Mouse (Mus musculus): ENCODE results near the gene Rbpj. TPM values are rescaled to one million over a fixed set of nuclear protein-coding genes. Genes with fewer than 3 reads are reported as not detected.

Gene Rbpj
- polyA plus RNA-seq, 1 experiment from 2014 or later, result 49.4 TPM

- Histone ChIP-seq H3K4me2 (ENCODE audit: low read length) (no peak overlapping the region), H3K4me3 (ENCODE audit: low read depth, low read length) (no peak overlapping the region), H3K4me1 (ENCODE audit: control insufficient read depth, insufficient read depth, low read length) (no peaks in the 10 kb centered on the region), H3K27me3 (replicated peaks; ENCODE audit: control insufficient read depth, insufficient read depth, low read length) (no peaks in the 10 kb centered on the region), H3K36me3 (ENCODE audit: control insufficient read depth, insufficient read depth, low read length) (peaks cover 9% of the 10 kb centered on the region; the same call in 1 of the 2 replicates), H3K27ac (ENCODE audit: low read depth, low read length) (no peak overlapping the region), H3K9me3 (replicated peaks; ENCODE audit: control insufficient read depth, low read length) (no peaks in the 10 kb centered on the region), H3K9ac (ENCODE audit: low read length) (no peak overlapping the region)
- no peak for DNase-seq (ENCODE audit: low spot score)
- ATAC-seq, result no peak
- 90% methylated on average over 3 of the region's 3 CpGs for WGBS
Measured at GRCm38 (mm10) chr5:53637206-53637605, 171.3 kb downstream of the Rbpj start.

GRCm38 (mm10) chr5:53638647-53639046 lies 172.7 kb downstream of the Rbpj start:
- Histone ChIP-seq H3K9ac (ENCODE audit: low read length) (no peak overlapping the region), H3K27me3 (replicated peaks; ENCODE audit: control insufficient read depth, insufficient read depth, low read length) (no peaks in the 10 kb centered on the region), H3K9me3 (replicated peaks; ENCODE audit: control insufficient read depth, low read length) (no peaks in the 10 kb centered on the region), H3K4me3 (ENCODE audit: low read depth, low read length) (no peak overlapping the region), H3K36me3 (ENCODE audit: control insufficient read depth, insufficient read depth, low read length) (peaks cover 17% of the 10 kb centered on the region), H3K4me1 (ENCODE audit: control insufficient read depth, insufficient read depth, low read length) (no peaks in the 10 kb centered on the region), H3K27ac (ENCODE audit: low read depth, low read length) (no peak overlapping the region), H3K4me2 (ENCODE audit: low read length) (no peak overlapping the region)
- WGBS, result 76% methylated on average over 3 of the region's 3 CpGs
- ATAC-seq, result no peak
- DNase-seq (ENCODE audit: low spot score), result peak; percentile 52

- Histone ChIP-seq H3K27me3 (replicated peaks; ENCODE audit: control insufficient read depth, insufficient read depth, low read length) (no peaks in the 10 kb centered on the region), H3K4me3 (ENCODE audit: low read depth, low read length) (no peak overlapping the region), H3K4me2 (ENCODE audit: low read length) (no peak overlapping the region), H3K36me3 (ENCODE audit: control insufficient read depth, insufficient read depth, low read length) (peaks cover 44% of the 10 kb centered on the region), H3K4me1 (ENCODE audit: control insufficient read depth, insufficient read depth, low read length) (no peaks in the 10 kb centered on the region), H3K27ac (ENCODE audit: low read depth, low read length) (no peak overlapping the region), H3K9ac (ENCODE audit: low read length) (no peak overlapping the region), H3K9me3 (replicated peaks; ENCODE audit: control insufficient read depth, low read length) (no peaks in the 10 kb centered on the region)
- DNase-seq (ENCODE audit: low spot score) (no peak), ATAC-seq (no peak)
- WGBS, result 96% methylated on average over 4 of the region's 9 CpGs
Measured at GRCm38 (mm10) chr5:53646669-53647068, 180.7 kb downstream of the Rbpj start.

DNA sequence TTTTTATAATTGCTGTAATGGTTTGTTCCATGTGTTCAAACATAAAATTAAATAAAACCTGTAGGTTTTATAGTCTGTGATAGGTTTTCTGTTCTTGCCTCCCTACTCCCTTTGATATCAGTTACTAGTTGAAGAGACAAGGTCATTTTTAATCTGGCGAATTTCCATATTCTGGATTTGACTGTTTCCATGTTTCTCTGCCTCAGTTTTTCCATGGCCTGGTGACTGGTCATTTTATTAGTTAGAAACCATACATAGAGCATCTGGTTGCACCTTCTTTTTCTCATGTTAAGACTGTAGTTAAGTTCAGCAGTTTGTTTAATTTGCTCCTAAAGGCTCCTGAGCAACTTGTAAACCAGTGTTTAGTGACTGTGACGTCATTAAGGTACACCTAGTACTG lies 181.4 kb downstream of the Rbpj start:
- Histone ChIP-seq H3K27ac (ENCODE audit: low read depth, low read length) (no peak overlapping the region), H3K36me3 (ENCODE audit: control insufficient read depth, insufficient read depth, low read length) (peaks cover 47% of the 10 kb centered on the region), H3K4me3 (ENCODE audit: low read depth, low read length) (no peak overlapping the region), H3K4me1 (ENCODE audit: control insufficient read depth, insufficient read depth, low read length) (no peaks in the 10 kb centered on the region), H3K27me3 (replicated peaks; ENCODE audit: control insufficient read depth, insufficient read depth, low read length) (no peaks in the 10 kb centered on the region), H3K9ac (ENCODE audit: low read length) (no peak overlapping the region), H3K9me3 (replicated peaks; ENCODE audit: control insufficient read depth, low read length) (no peaks in the 10 kb centered on the region), H3K4me2 (ENCODE audit: low read length) (no peak overlapping the region)
- ATAC-seq (no peak), DNase-seq (ENCODE audit: low spot score) (no peak)
- 92% methylated on average over 2 of the region's 2 CpGs for WGBS

DNA sequence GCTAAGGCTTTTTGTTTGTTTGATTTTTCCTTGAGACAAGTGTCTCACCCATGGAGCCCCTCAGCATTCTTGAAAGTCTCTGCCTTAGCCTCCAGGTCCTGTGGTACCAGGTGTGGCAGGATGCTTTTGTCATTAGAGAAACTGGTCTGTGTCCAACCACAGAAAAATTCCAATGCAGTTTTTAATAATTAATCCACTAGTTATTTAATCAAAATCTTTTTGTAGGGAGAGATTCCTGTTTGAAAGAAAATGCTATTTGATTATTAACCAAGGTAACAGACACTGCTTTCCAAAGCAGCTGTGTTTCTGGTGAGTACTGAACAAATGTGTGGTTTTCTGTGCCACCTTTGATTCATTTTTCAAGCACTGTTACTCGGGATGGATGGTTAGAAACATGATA lies 190.6 kb downstream of the Rbpj start:
- 28% methylated on average over 1 of the region's 1 CpGs for WGBS
- H3K9me3 ChIP-seq (replicated peaks; ENCODE audit: control insufficient read depth, low read length), result no peaks in the 10 kb centered on the region

DNA sequence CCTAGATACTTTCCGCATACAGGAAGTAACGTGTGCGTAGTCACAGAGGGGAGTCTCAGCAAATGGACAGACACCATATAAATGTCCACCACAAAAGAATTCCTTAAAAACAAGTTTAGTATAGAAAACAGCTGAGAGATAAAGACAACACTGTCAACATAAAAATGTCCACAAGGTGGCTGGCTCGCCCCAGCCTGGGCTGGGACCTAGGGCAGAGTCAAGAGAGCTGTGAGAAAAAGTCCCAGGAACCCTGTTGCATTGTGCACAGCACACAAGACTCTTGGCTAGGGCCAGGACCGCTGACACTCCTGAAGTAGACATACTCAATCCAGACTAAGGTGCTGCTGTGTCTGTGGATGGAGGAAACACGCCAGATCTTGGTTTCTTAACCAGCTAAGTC lies 192.0 kb downstream of the Rbpj start:
- H3K4me2 ChIP-seq (ENCODE audit: low read length), result no peak overlapping the region

More for the DNA sequence above, 190.6 kb downstream of the Rbpj start:
- peaks cover 23% of the 10 kb centered on the region for H3K36me3 ChIP-seq (ENCODE audit: control insufficient read depth, insufficient read depth, low read length)
- H3K4me2 ChIP-seq (ENCODE audit: low read length), result no peak overlapping the region
- no peaks in the 10 kb centered on the region for H3K4me1 ChIP-seq (ENCODE audit: control insufficient read depth, insufficient read depth, low read length)
- H3K27me3 ChIP-seq (replicated peaks; ENCODE audit: control insufficient read depth, insufficient read depth, low read length), result no peaks in the 10 kb centered on the region
- H3K27ac ChIP-seq (ENCODE audit: low read depth, low read length), result no peak overlapping the region
- ATAC-seq (no peak), DNase-seq (ENCODE audit: low spot score) (no peak)
- H3K9ac ChIP-seq (ENCODE audit: low read length), result no peak overlapping the region
- no peak overlapping the region for H3K4me3 ChIP-seq (ENCODE audit: low read depth, low read length)

GRCm38 (mm10) chr5:53661508-53661907 lies 195.6 kb downstream of the Rbpj start:
- Histone ChIP-seq H3K9ac (ENCODE audit: low read length) (no peak overlapping the region), H3K36me3 (ENCODE audit: control insufficient read depth, insufficient read depth, low read length) (peaks cover 5% of the 10 kb centered on the region; the same call in 1 of the 2 replicates), H3K9me3 (replicated peaks; ENCODE audit: control insufficient read depth, low read length) (no peaks in the 10 kb centered on the region), H3K4me2 (ENCODE audit: low read length) (no peak overlapping the region), H3K27me3 (replicated peaks; ENCODE audit: control insufficient read depth, insufficient read depth, low read length) (no peaks in the 10 kb centered on the region), H3K4me1 (ENCODE audit: control insufficient read depth, insufficient read depth, low read length) (no peaks in the 10 kb centered on the region), H3K4me3 (ENCODE audit: low read depth, low read length) (no peak overlapping the region), H3K27ac (ENCODE audit: low read depth, low read length) (no peak overlapping the region)
- DNase-seq (ENCODE audit: low spot score), result no peak
- WGBS, result 93% methylated on average over 2 of the region's 2 CpGs
- ATAC-seq, result no peak

More for the DNA sequence above, 192.0 kb downstream of the Rbpj start:
- Histone ChIP-seq H3K9ac (ENCODE audit: low read length) (no peak overlapping the region), H3K27ac (ENCODE audit: low read depth, low read length) (no peak overlapping the region), H3K9me3 (replicated peaks; ENCODE audit: control insufficient read depth, low read length) (no peaks in the 10 kb centered on the region), H3K27me3 (replicated peaks; ENCODE audit: control insufficient read depth, insufficient read depth, low read length) (no peaks in the 10 kb centered on the region), H3K36me3 (ENCODE audit: control insufficient read depth, insufficient read depth, low read length) (peaks cover 12% of the 10 kb centered on the region; the same call in 1 of the 2 replicates), H3K4me3 (ENCODE audit: low read depth, low read length) (no peak overlapping the region), H3K4me1 (ENCODE audit: control insufficient read depth, insufficient read depth, low read length) (no peaks in the 10 kb centered on the region)
- 80% methylated on average over 6 of the region's 6 CpGs for WGBS
- ATAC-seq (peak; percentile 54; the same call in 1 of the 2 replicates), DNase-seq (ENCODE audit: low spot score) (peak; percentile 46)

DNA sequence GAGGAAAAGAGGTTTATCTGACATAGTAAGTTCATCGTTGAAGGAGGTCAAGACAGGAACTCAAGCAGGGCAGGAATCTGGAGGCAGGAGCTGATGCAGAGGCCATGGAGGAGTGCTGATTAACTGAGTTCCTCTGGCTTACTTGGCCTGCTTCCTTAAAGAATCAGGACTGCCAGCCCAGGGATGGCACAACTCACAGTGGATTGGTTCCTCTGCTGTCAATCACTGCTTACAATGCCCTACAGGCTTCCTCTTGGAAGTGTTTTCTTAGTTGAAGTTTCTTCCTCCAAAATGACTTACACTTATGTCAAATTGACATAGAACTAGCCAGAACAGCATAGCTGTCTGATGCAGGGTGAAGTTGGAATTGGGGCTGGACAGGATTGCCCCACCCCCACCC lies 196.5 kb downstream of the Rbpj start:
- DNase-seq (ENCODE audit: low spot score), result no peak
- no peak overlapping the region for H3K4me2 ChIP-seq (ENCODE audit: low read length)
- no peak overlapping the region for H3K27ac ChIP-seq (ENCODE audit: low read depth, low read length)
- no peaks in the 10 kb centered on the region for H3K36me3 ChIP-seq (ENCODE audit: control insufficient read depth, insufficient read depth, low read length)
- no peaks in the 10 kb centered on the region for H3K27me3 ChIP-seq (replicated peaks; ENCODE audit: control insufficient read depth, insufficient read depth, low read length)
- ATAC-seq, result peak; percentile 13; the same call in 1 of the 2 replicates
- no peak overlapping the region for H3K9ac ChIP-seq (ENCODE audit: low read length)
- WGBS, result 70% methylated on average over 1 of the region's 1 CpGs
- H3K9me3 ChIP-seq (replicated peaks; ENCODE audit: control insufficient read depth, low read length), result no peaks in the 10 kb centered on the region
- no peaks in the 10 kb centered on the region for H3K4me1 ChIP-seq (ENCODE audit: control insufficient read depth, insufficient read depth, low read length)
- H3K4me3 ChIP-seq (ENCODE audit: low read depth, low read length), result no peak overlapping the region

- ATAC-seq (no peak), DNase-seq (ENCODE audit: low spot score) (no peak)
- no peaks in the 10 kb centered on the region for H3K27me3 ChIP-seq (replicated peaks; ENCODE audit: control insufficient read depth, insufficient read depth, low read length)
- no peak overlapping the region for H3K4me3 ChIP-seq (ENCODE audit: low read depth, low read length)
- H3K36me3 ChIP-seq (ENCODE audit: control insufficient read depth, insufficient read depth, low read length), result no peaks in the 10 kb centered on the region
- no peaks in the 10 kb centered on the region for H3K9me3 ChIP-seq (replicated peaks; ENCODE audit: control insufficient read depth, low read length)
- H3K4me2 ChIP-seq (ENCODE audit: low read length), result no peak overlapping the region
- H3K4me1 ChIP-seq (ENCODE audit: control insufficient read depth, insufficient read depth, low read length), result no peaks in the 10 kb centered on the region
- H3K9ac ChIP-seq (ENCODE audit: low read length), result no peak overlapping the region
- H3K27ac ChIP-seq (ENCODE audit: low read depth, low read length), result no peak overlapping the region
Measured at GRCm38 (mm10) chr5:53663665-53664064, 197.7 kb downstream of the Rbpj start.

Data from forebrain, embryonic 14.5 days (tissue).